Mouse (Mus musculus) stomach, embryonic 16.5 days (tissue): Measurements from ENCODE around the gene Eif4h. TPM values are rescaled to one million over a fixed set of nuclear protein-coding genes. Genes with fewer than 3 reads are reported as not detected.

Source experiments
- ATAC-seq: fragments of 200-750 bp; cut with Nextera tagmentation; 2 replicates; pipeline ENCODE4 v1.8.0; 2017; ENCODE audit warnings: moderate number of reproducible peaks, moderate TSS enrichment; ENCODE audit not compliant: insufficient read depth, low FRiP score
- H3K27ac ChIP-seq: fragments of 300-500 bp; sonication (generic); 2 replicates; pipeline ENCODE4 v1.5.1; 2014; ENCODE audit warnings: low read length
- H3K27me3 ChIP-seq: fragments of 300-500 bp; sonication (generic); 2 replicates; pipeline ENCODE4 v1.6.1; 2014; ENCODE audit warnings: low read length, control low read depth, mixed read lengths; ENCODE audit not compliant: control insufficient read depth, insufficient read depth
- H3K36me3 ChIP-seq: fragments of 300-500 bp; sonication (generic); 2 replicates; pipeline ENCODE4 v1.6.1; 2014; ENCODE audit warnings: low read length; ENCODE audit not compliant: control insufficient read depth, insufficient read depth
- H3K4me1 ChIP-seq: fragments of 300-500 bp; sonication (generic); 2 replicates; pipeline ENCODE4 v1.6.1; 2014; ENCODE audit warnings: low read length, control low read depth, mixed read lengths; ENCODE audit not compliant: control insufficient read depth, insufficient read depth
- H3K4me2 ChIP-seq: fragments of 300-500 bp; sonication (generic); 2 replicates; pipeline ENCODE4 v1.6.1; 2014; ENCODE audit warnings: low read depth, low read length, mixed read lengths
- H3K4me3 ChIP-seq: fragments of 300-500 bp; sonication (generic); replicated peaks from 2 replicates; pipeline ENCODE4 v1.5.1; 2014; ENCODE audit warnings: mild to moderate bottlenecking, low read length
- H3K9ac ChIP-seq: fragments of 300-500 bp; sonication (generic); 2 replicates; pipeline ENCODE4 v1.6.1; 2014; ENCODE audit warnings: low read length
- H3K9me3 ChIP-seq: fragments of 300-500 bp; sonication (generic); replicated peaks from 2 replicates; pipeline ENCODE4 v1.6.1; 2016; ENCODE audit warnings: low read length, control low read depth; ENCODE audit not compliant: control insufficient read depth
- WGBS: fragments of 180-500 bp; shearing (Covaris S2); extraction: QIAGEN DNeasy Blood & Tissue Kit; methylation state at CpG from one replicate; pipeline ENCODE4 v1.1.7; 2014; 5-methylcytosine and 5-hydroxymethylcytosine counted together
- polyA plus RNA-seq: library from polyadenylated mRNA; unstranded; fragments of >200 nt; fragmentation: Nextera tagmentation; extraction: Ambion mirVana; gene quantifications from 2 replicates; pipeline ENCODE4 v1.2.1, GENCODE M21; 2015

Gene Eif4h
- polyA plus RNA-seq, 1 experiment from 2014 or later = 378 TPM

GRCm38 (mm10) chr5:134620457-134620856 is 18.8 kb downstream of the Eif4h start:
- Histone ChIP-seq H3K4me2 (no peak overlapping the region), H3K27me3 (no peaks in the 10 kb centered on the region), H3K27ac (no peak overlapping the region), H3K4me3 (no peak overlapping the region), H3K4me1 (no peaks in the 10 kb centered on the region), H3K9me3 (no peaks in the 10 kb centered on the region), H3K9ac (no peak overlapping the region), H3K36me3 (peaks cover 52% of the 10 kb centered on the region)
- 94% methylated on average over 9 of the region's 9 CpGs for WGBS
- no peak for ATAC-seq

- Histone ChIP-seq H3K27ac (no peak overlapping the region), H3K4me1 (no peaks in the 10 kb centered on the region), H3K36me3 (peaks cover 28% of the 10 kb centered on the region), H3K4me2 (no peak overlapping the region), H3K27me3 (no peaks in the 10 kb centered on the region), H3K9ac (no peak overlapping the region), H3K9me3 (no peaks in the 10 kb centered on the region), H3K4me3 (no peak overlapping the region)
- WGBS = 54% methylated on average over 3 of the region's 3 CpGs
- ATAC-seq = no peak
These were observed 22.2 kb downstream of the Eif4h start for GRCm38 (mm10) chr5:134617071-134617470.

- H3K4me2 ChIP-seq = no peak overlapping the region
- no peak for ATAC-seq
- H3K9me3 ChIP-seq = no peaks in the 10 kb centered on the region
- 61% methylated on average over 4 of the region's 4 CpGs for WGBS
- H3K27ac ChIP-seq = no peak overlapping the region
- no peak overlapping the region for H3K4me3 ChIP-seq
- peaks cover 22% of the 10 kb centered on the region for H3K36me3 ChIP-seq
- no peak overlapping the region for H3K9ac ChIP-seq
- no peaks in the 10 kb centered on the region for H3K27me3 ChIP-seq
- H3K4me1 ChIP-seq = no peaks in the 10 kb centered on the region
These were observed 23.5 kb downstream of the Eif4h start for GRCm38 (mm10) chr5:134615780-134616179.

- Histone ChIP-seq H3K36me3 (peaks cover 18% of the 10 kb centered on the region), H3K4me1 (no peaks in the 10 kb centered on the region), H3K4me3 (no peak overlapping the region), H3K9me3 (no peaks in the 10 kb centered on the region), H3K4me2 (no peak overlapping the region), H3K27ac (no peak overlapping the region), H3K27me3 (no peaks in the 10 kb centered on the region), H3K9ac (no peak overlapping the region)
- WGBS = 78% methylated on average over 8 of the region's 8 CpGs
- no peak for ATAC-seq
These were observed 23.9 kb downstream of the Eif4h start for GRCm38 (mm10) chr5:134615380-134615779.

DNA sequence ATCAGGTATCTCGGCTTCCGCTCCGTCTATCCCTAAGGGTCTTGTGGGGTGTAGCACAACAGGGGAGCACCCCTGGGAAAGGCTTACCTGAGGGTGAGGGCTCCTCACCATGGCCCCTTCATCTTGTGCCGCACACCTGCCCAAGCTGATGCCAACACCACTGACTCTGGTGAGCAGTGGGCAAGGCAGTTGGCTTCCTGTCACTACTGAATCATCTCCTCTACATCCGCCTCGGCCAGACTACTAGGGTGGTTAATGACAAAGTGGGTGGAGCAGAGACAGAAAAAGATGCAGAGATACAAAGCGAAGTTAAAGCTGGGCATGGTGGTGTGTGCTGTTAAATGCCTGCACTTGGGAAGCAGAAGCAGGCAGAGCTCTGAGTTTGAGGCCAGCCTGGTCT is 24.5 kb downstream of the Eif4h start, which contains the start of gene Lat2:
Gene Lat2, minus strand, starts transcription at position 224 of the 400 bp plus-strand sequence.
- 83% methylated on average over 7 of the region's 7 CpGs for WGBS
- Histone ChIP-seq H3K36me3 (peaks cover 13% of the 10 kb centered on the region), H3K27ac (no peak within 1 kb of the TSS), H3K4me1 (no peaks in the 10 kb centered on the region), H3K27me3 (no peaks in the 10 kb centered on the region), H3K4me2 (no peak within 1 kb of the TSS), H3K9ac (no peak within 1 kb of the TSS), H3K4me3 (no peak within 1 kb of the TSS), H3K9me3 (no peaks in the 10 kb centered on the region)
- ATAC-seq = no peak

DNA sequence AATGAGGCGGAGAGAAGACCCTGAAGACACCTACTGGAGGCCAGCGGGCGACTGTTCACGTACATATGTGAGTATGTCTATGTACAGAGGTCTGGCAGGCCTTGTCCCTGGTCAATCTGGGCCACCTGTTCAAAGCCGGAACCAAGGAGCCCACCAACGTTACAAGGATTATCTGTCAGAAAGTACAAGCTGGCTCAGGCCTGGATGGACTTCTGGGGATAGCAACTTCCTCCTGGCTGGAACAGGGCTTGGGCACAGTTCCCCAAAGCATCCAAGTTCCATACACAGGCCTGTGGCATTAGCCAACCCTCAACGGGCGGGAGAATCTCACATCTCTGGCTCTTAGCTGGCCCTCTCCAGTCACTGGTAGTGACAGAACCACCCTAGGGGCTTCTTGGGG is 25.0 kb downstream of the Eif4h start:
- Histone ChIP-seq H3K27ac (no peak overlapping the region), H3K36me3 (peaks cover 8% of the 10 kb centered on the region)
- 83% methylated on average over 8 of the region's 8 CpGs for WGBS

DNA sequence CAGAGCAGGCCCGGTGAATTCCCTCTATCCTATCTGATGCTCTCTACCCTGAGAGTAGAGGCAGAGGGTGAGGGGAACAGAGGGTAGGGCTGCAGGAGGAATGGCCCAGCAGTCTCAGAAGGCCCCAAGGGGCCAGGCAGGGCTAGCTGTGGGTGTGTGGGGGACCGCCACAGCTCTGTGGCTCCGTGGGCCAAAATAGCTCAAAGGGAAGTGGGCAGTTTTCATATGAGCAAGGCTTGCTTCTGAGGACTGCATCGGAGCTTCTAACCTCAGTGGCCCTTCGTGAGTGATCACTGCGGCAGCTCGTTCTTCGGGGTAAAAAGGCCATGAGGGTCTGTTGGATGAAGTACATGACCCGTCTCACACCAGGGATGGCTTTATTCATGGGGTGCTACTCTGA is 25.6 kb downstream of the Eif4h start:
- WGBS = 72% methylated on average over 9 of the region's 9 CpGs
- Histone ChIP-seq H3K27ac (no peak overlapping the region), H3K4me3 (no peak overlapping the region), H3K4me2 (no peak overlapping the region), H3K9ac (no peak overlapping the region), H3K4me1 (no peaks in the 10 kb centered on the region), H3K27me3 (no peaks in the 10 kb centered on the region), H3K36me3 (peaks cover 2% of the 10 kb centered on the region), H3K9me3 (no peaks in the 10 kb centered on the region)
- no peak for ATAC-seq

More for the DNA sequence above, 25.0 kb downstream of the Eif4h start:
- no peaks in the 10 kb centered on the region for H3K9me3 ChIP-seq
- H3K4me2 ChIP-seq = no peak overlapping the region
- H3K27me3 ChIP-seq = no peaks in the 10 kb centered on the region
- no peak overlapping the region for H3K4me3 ChIP-seq
- no peak for ATAC-seq
- no peak overlapping the region for H3K9ac ChIP-seq
- H3K4me1 ChIP-seq = no peaks in the 10 kb centered on the region

DNA sequence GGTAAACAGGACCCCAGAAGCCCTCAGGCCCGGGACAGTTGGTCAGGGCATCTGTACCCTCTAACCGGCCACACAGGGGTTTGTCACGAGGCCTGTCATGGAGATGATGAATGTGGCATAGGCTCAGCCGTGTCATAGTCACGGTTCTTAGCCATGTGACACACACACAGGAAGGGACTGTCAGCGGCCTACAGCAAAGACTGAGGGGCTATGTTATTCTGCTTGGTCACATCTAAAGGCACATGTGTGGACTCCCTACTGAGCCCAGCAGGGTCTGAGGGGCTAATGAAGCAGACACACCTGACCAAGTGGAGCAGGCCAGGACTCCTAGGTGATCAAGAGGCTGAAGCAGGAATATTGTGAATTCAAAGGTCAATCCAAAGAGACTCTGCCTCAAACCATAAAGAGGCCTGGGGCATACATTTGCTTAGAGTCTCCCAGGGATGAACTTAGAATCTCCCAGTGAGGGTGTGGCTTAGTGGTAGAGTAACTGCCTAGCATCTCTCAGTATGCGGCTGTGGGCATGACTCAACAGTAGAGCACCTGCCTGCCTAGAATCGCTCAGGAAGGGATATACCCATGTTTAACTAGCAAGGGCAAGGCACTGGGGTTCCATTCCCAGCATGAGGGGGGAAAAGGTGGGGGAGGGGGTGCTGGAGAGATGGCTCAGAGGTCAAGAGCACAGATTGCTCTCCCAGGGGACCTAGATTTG is 27.3 kb downstream of the Eif4h start:
- no peak for ATAC-seq
- H3K27ac ChIP-seq = no peak overlapping the region

DNA sequence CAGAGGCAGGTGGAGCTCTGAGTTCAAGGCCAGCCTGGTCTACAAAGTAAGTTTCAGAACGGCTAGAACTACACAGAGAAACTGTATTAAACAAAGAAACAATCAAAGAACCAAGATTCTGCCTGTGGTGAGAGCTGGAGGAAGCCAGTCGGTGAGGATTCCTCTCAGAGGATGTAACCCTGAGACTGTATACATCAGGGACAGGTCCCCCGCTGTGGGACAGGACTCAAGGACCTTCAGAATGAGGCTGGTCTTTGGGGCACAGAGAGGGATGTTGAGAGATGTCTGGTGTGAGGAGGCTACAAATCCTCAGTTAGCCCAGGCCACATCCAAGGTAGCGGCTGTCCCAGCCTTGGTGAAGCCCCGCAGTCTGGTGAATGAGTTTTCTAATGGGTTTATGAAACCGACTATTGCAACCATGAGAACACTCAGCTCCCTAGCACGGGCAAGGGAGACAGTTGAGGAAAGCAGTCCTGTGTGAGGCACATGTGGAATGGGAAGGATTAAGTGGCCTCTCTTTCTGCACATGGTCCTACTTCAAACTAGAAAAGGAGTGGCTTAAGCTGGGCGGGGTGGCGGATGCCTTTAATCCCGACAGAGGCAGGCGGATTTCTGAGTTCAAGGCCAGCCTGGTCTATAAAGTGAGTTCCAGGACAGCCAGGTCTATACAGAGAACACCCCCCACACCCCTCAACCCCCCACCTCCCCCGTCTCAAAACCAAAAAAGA is 29.2 kb downstream of the Eif4h start:
- H3K4me3 ChIP-seq = no peak overlapping the region

More for the DNA sequence above, 27.3 kb downstream of the Eif4h start:
- 32% methylated on average over 8 of the region's 8 CpGs for WGBS
- Histone ChIP-seq H3K4me3 (no peak overlapping the region), H3K36me3 (no peaks in the 10 kb centered on the region), H3K4me1 (no peaks in the 10 kb centered on the region), H3K9me3 (no peaks in the 10 kb centered on the region), H3K9ac (no peak overlapping the region), H3K4me2 (no peak overlapping the region), H3K27me3 (no peaks in the 10 kb centered on the region)

More for the DNA sequence above, 29.2 kb downstream of the Eif4h start:
- Histone ChIP-seq H3K27ac (no peak overlapping the region), H3K36me3 (no peaks in the 10 kb centered on the region), H3K4me2 (no peak overlapping the region), H3K9me3 (no peaks in the 10 kb centered on the region), H3K27me3 (no peaks in the 10 kb centered on the region), H3K4me1 (no peaks in the 10 kb centered on the region), H3K9ac (no peak overlapping the region)
- ATAC-seq = no peak
- 83% methylated on average over 12 of the region's 12 CpGs for WGBS
